Mouse (Mus musculus): ENCODE measurements around the gene F12. TPM values are rescaled to one million over a fixed set of nuclear protein-coding genes. Genes with fewer than 3 reads are reported as not detected.

F12 gene
- polyA plus RNA-seq, 1 experiment from 2014 or later: 118 TPM

GRCm38 (mm10) chr13:55369531-55370114, 57.0 kb downstream of the F12 start, which contains the start of gene Rgs14:
TSS of gene Rgs14 (plus strand) at chr13:55369732.
- peak within 1 kb of the TSS; percentile 54 for H3K9ac ChIP-seq
- H3K36me3 ChIP-seq (replicated peaks): no peaks in the 10 kb centered on the region
- H3K4me2 ChIP-seq: peak within 1 kb of the TSS; percentile 77
- H3K9me3 ChIP-seq (replicated peaks): no peaks in the 10 kb centered on the region
- H3K27ac ChIP-seq (replicated peaks): peak within 1 kb of the TSS; percentile 55
- 0 out of 2 replicates have a peak, but pooled peaks cover 16% of the 10 kb centered on the region for H3K27me3 ChIP-seq
- H3K4me1 ChIP-seq (replicated peaks): peaks cover 49% of the 10 kb centered on the region
- ATAC-seq (ENCODE audit: insufficient read depth): peak; percentile 84
- WGBS (ENCODE audit: insufficient replicate concordance): 15% methylated on average over 13 of the region's 13 CpGs
- H3K4me3 ChIP-seq (replicated peaks): peak within 1 kb of the TSS; percentile 54

GRCm38 (mm10) chr13:55368401-55368800, 58.2 kb downstream of the F12 start:
- Histone ChIP-seq H3K4me2 (no peak overlapping the region), H3K27ac (replicated peaks) (no peak overlapping the region), H3K27me3 (0 out of 2 replicates have a peak, but pooled peaks cover 7% of the 10 kb centered on the region), H3K36me3 (replicated peaks) (no peaks in the 10 kb centered on the region), H3K4me1 (replicated peaks) (peaks cover 49% of the 10 kb centered on the region), H3K9me3 (replicated peaks) (no peaks in the 10 kb centered on the region), H3K9ac (no peak overlapping the region), H3K4me3 (replicated peaks) (no peak overlapping the region)
- ATAC-seq (ENCODE audit: insufficient read depth): no peak
- 66% methylated on average over 7 of the region's 7 CpGs for WGBS (ENCODE audit: insufficient replicate concordance)

Small RNA genes lying within 50 kb of the gene (microRNA-seq; reads per million reads assigned to microRNA genes)
- gene Mir6943: not detected

Other genes starting within 250 kb of the F12 start
- 13.3 and 14.4 TPM in 2 replicates for gene Nsd1, start 217.0 kb downstream of the F12 start, polyA plus RNA-seq (2015; fragmentation: Nextera tagmentation; extraction: Ambion mirVana)
- gene Prelid1, start 106.3 kb downstream of the F12 start, polyA plus RNA-seq (2015; fragmentation: Nextera tagmentation; extraction: Ambion mirVana): 211 and 230 TPM in 2 replicates
- 48.6 and 51.3 TPM in 2 replicates for gene Rab24, start 104.8 kb downstream of the F12 start, polyA plus RNA-seq (2015; fragmentation: Nextera tagmentation; extraction: Ambion mirVana)
- 28.8 and 33.6 TPM in 2 replicates for gene Mxd3, start 97.0 kb downstream of the F12 start, polyA plus RNA-seq (2015; fragmentation: Nextera tagmentation; extraction: Ambion mirVana)
- 58.8 and 62.1 TPM in 2 replicates for gene Lman2, start 64.0 kb downstream of the F12 start, polyA plus RNA-seq (2015; fragmentation: Nextera tagmentation; extraction: Ambion mirVana)
- 2.2 and 2.9 TPM in 2 replicates for gene Rgs14, start 57.1 kb downstream of the F12 start, polyA plus RNA-seq (2015; fragmentation: Nextera tagmentation; extraction: Ambion mirVana)
- gene Slc34a1, start 28.6 kb downstream of the F12 start, polyA plus RNA-seq (2015; fragmentation: Nextera tagmentation; extraction: Ambion mirVana): not detected in 2 replicates
- not detected in 2 replicates for gene Pfn3, start 11.6 kb downstream of the F12 start, polyA plus RNA-seq (2015; fragmentation: Nextera tagmentation; extraction: Ambion mirVana)
- 24.3 and 27.6 TPM in 2 replicates for gene Grk6, start 18.3 kb upstream of the F12 start, polyA plus RNA-seq (2015; fragmentation: Nextera tagmentation; extraction: Ambion mirVana)
- gene Prr7, start 37.5 kb upstream of the F12 start, polyA plus RNA-seq (2015; fragmentation: Nextera tagmentation; extraction: Ambion mirVana): not detected in 2 replicates
- gene Dbn1, start 61.3 kb upstream of the F12 start, polyA plus RNA-seq (2015; fragmentation: Nextera tagmentation; extraction: Ambion mirVana): 7.5 and 7.6 TPM in 2 replicates
- gene Pdlim7, start 86.9 kb upstream of the F12 start, polyA plus RNA-seq (2015; fragmentation: Nextera tagmentation; extraction: Ambion mirVana): 25.2 and 29.5 TPM in 2 replicates
- 9.6 and 11.0 TPM in 2 replicates for gene Dok3, start 102.5 kb upstream of the F12 start, polyA plus RNA-seq (2015; fragmentation: Nextera tagmentation; extraction: Ambion mirVana)
- gene Ddx41, start 109.9 kb upstream of the F12 start, polyA plus RNA-seq (2015; fragmentation: Nextera tagmentation; extraction: Ambion mirVana): 23.6 and 24.3 TPM in 2 replicates
- 7.5 and 11.0 TPM in 2 replicates for gene Fam193b, start 144.3 kb upstream of the F12 start, polyA plus RNA-seq (2015; fragmentation: Nextera tagmentation; extraction: Ambion mirVana)
- gene Tmed9, start 146.9 kb upstream of the F12 start, polyA plus RNA-seq (2015; fragmentation: Nextera tagmentation; extraction: Ambion mirVana): 55.2 and 63.2 TPM in 2 replicates
- gene B4galt7, start 173.1 kb upstream of the F12 start, polyA plus RNA-seq (2015; fragmentation: Nextera tagmentation; extraction: Ambion mirVana): 5.9 and 6.9 TPM in 2 replicates
- 13.3 and 14.7 TPM in 2 replicates for gene Caml, start 196.2 kb upstream of the F12 start, polyA plus RNA-seq (2015; fragmentation: Nextera tagmentation; extraction: Ambion mirVana)
- gene Ddx46, start 208.2 kb upstream of the F12 start, polyA plus RNA-seq (2015; fragmentation: Nextera tagmentation; extraction: Ambion mirVana): 13.2 and 14.0 TPM in 2 replicates

Data from liver, embryonic 15.5 days (tissue).